Mouse (Mus musculus) kidney, postnatal 0 days (tissue): ENCODE measurements around the gene Igfals. TPM values are rescaled to one million over a fixed set of nuclear protein-coding genes. Genes with fewer than 3 reads are reported as not detected.
A peak's percentile ranks its signal among the peaks of the same experiment; 100 is the strongest.

Source experiments
- ATAC-seq: fragments of 200-750 bp; cut with Nextera tagmentation; replicated peaks from 2 replicates; pipeline ENCODE4 v1.8.0; 2017; ENCODE audit warnings: low read depth, moderate number of reproducible peaks, moderate TSS enrichment, moderate library complexity; ENCODE audit not compliant: low FRiP score
- DNase-seq: peaks from one replicate; pipeline ENCODE4 v3.0.0-alpha.2; 2016; ENCODE audit warnings: low spot score
- H3K27ac ChIP-seq: fragments of 300-500 bp; sonication (generic); 2 replicates; pipeline ENCODE4 v1.5.1; 2014; ENCODE audit warnings: mild to moderate bottlenecking
- H3K27me3 ChIP-seq: fragments of 300-500 bp; sonication (generic); 2 replicates; pipeline ENCODE4 v1.6.1; 2014; ENCODE audit warnings: low read length, mixed read lengths; ENCODE audit not compliant: insufficient read depth
- H3K36me3 ChIP-seq: fragments of 300-500 bp; sonication (generic); 2 replicates; pipeline ENCODE4 v1.6.1; 2014; ENCODE audit warnings: low read length, mixed read lengths; ENCODE audit not compliant: insufficient read depth
- H3K4me1 ChIP-seq: fragments of 300-500 bp; sonication (generic); replicated peaks from 2 replicates; pipeline ENCODE4 v1.6.1; 2014; ENCODE audit warnings: antibody characterized with exemption, low read length, mixed read lengths; ENCODE audit not compliant: insufficient read depth
- H3K4me2 ChIP-seq: fragments of 300-500 bp; sonication (generic); 2 replicates; pipeline ENCODE4 v1.6.1; 2014; ENCODE audit warnings: mild to moderate bottlenecking, low read length, moderate library complexity, mixed read lengths
- H3K4me3 ChIP-seq: fragments of 300-500 bp; sonication (generic); replicated peaks from 2 replicates; pipeline ENCODE4 v1.5.1; 2014; ENCODE audit warnings: low read depth, low read length
- H3K9ac ChIP-seq: fragments of 300-500 bp; sonication (generic); 2 replicates; pipeline ENCODE4 v1.6.1; 2014; ENCODE audit warnings: low read depth, low read length
- H3K9me3 ChIP-seq: fragments of 300-500 bp; sonication (generic); replicated peaks from 2 replicates; pipeline ENCODE4 v1.6.1; 2016; ENCODE audit warnings: low read length, inconsistent platforms, mixed read lengths
- CTCF ChIP-seq: IDR thresholded peaks from 2 replicates; pipeline ENCODE4 v1.5.1; 2016; ENCODE audit warnings: antibody characterized with exemption, low read depth, mild to moderate bottlenecking, moderate library complexity
- whole genome bisulfite sequencing: fragments of 180-500 bp; shearing (Covaris S2); extraction: QIAGEN DNeasy Blood & Tissue Kit; methylation state at CpG from one replicate; pipeline ENCODE4 v1.1.7; 2014; 5-methylcytosine and 5-hydroxymethylcytosine counted together
- polyA plus RNA-seq: library from polyadenylated mRNA; unstranded; fragments of >200 nt; fragmentation: Nextera tagmentation; extraction: Ambion mirVana; gene quantifications from 2 replicates; pipeline ENCODE4 v1.2.1, GENCODE M21; 2015

Igfals gene
- polyA plus RNA-seq, 1 experiment from 2014 or later = 8.2 TPM

DNA sequence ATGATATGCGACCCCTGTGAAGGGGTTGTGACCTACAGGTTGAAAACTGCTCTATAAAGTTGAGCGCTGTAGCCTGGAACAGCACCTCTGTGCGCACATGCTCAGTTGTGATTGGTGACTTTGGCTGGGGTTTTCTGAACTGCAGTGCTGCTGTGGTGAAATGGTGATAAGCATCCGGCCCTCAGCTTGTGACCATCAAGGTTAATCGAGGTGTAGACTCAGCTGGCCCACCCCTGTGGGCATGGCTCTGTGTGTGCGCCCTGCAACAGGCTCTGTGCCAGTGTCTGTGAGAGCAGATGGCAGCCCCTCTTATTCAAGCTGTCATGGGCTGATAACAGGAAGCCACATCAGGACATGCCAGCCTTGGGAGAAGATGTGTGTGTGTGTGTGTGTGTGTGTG lies 6.8 kb upstream of the Igfals start:
- no peak for TF ChIP-seq CTCF
- no peak overlapping the region for H3K9ac ChIP-seq
- H3K4me1 ChIP-seq = no peaks in the 10 kb centered on the region
- 85% methylated on average over 6 of the region's 6 CpGs for WGBS
- no peak overlapping the region for H3K4me2 ChIP-seq
- DNase-seq = no peak
- H3K27ac ChIP-seq = no peak overlapping the region
- no peak for ATAC-seq
- no peak overlapping the region for H3K4me3 ChIP-seq
- no peaks in the 10 kb centered on the region for H3K9me3 ChIP-seq
- H3K36me3 ChIP-seq = peaks cover 25% of the 10 kb centered on the region
- H3K27me3 ChIP-seq = no peaks in the 10 kb centered on the region

DNA sequence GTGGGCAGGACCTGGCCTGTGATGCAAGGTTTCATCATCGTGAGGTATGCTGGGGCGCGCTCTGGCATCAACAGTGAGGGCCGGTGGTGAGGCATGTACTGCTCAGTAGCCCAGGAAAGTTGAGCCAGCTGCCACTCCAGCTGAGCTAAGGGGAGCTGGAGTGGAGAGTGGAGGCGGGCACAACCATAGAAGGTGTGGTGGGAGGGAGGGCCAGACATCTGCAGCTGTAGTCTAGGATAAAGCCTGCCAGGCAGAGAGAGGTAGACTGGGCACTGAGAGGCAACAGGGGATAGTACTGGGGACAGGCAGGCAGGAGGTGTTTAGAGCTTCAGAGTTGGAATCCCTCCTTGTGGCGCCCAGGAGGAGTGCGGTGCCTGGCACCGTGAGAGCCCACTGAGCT lies 5.7 kb upstream of the Igfals start:
- no peak for TF ChIP-seq CTCF
- DNase-seq = no peak
- WGBS = 93% methylated on average over 8 of the region's 8 CpGs

DNA sequence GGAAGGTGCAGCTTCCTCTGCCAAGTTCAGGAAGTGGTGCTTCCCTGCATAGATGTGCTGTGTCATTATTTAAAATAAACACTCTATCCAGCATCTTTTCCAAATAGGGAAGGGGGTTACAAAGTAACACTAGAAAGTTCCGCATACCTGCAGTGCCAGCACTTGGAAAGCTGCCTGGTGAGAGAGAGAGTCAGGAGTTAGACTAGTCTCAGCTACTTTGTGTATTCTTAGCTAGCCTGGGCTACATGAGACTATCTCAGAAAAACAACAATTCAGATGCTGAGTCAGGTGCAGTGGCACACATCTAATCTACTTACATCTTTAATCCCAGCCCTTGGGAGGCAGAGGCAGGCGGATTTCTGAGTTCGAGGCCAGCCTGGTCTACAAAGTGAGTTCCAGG lies 4.0 kb upstream of the Igfals start:
- Histone ChIP-seq H3K27me3 (no peaks in the 10 kb centered on the region), H3K4me3 (no peak overlapping the region), H3K9me3 (no peaks in the 10 kb centered on the region), H3K36me3 (peaks cover 35% of the 10 kb centered on the region), H3K4me1 (no peaks in the 10 kb centered on the region), H3K4me2 (no peak overlapping the region), H3K9ac (no peak overlapping the region), H3K27ac (no peak overlapping the region)
- no peak for TF ChIP-seq CTCF
- no peak for ATAC-seq
- no peak for DNase-seq
- 89% methylated on average over 3 of the region's 3 CpGs for WGBS

More for the DNA sequence above, 5.7 kb upstream of the Igfals start:
- no peak overlapping the region for H3K4me3 ChIP-seq
- no peaks in the 10 kb centered on the region for H3K9me3 ChIP-seq
- no peaks in the 10 kb centered on the region for H3K4me1 ChIP-seq
- H3K9ac ChIP-seq = no peak overlapping the region
- no peak for ATAC-seq
- H3K36me3 ChIP-seq = peaks cover 29% of the 10 kb centered on the region
- H3K27me3 ChIP-seq = no peaks in the 10 kb centered on the region
- no peak overlapping the region for H3K27ac ChIP-seq
- no peak overlapping the region for H3K4me2 ChIP-seq

DNA sequence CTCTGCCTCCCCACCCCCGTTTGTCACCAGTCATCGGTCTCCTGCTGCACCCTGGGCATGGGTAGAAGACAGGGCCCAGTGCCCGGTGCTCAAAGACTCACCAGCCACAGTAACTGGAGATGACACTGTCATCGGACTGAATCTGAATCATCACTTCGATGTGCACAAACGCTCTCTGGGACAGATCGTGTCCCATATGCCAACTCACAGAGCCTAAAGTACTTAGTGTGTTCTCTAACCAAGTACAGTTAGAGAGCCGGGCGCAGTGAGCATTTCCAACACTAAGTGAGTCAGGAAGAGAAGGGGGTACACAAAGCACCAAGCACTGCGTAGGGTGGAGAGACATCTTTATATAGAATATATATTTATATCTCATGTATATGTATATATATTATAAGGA lies 2.1 kb downstream of the Igfals start:
- Histone ChIP-seq H3K4me3 (no peak overlapping the region), H3K36me3 (0 out of 2 replicates have a peak, but pooled peaks cover 16% of the 10 kb centered on the region), H3K27me3 (no peaks in the 10 kb centered on the region), H3K9ac (no peak overlapping the region), H3K27ac (no peak overlapping the region), H3K4me1 (no peaks in the 10 kb centered on the region), H3K4me2 (no peak overlapping the region), H3K9me3 (no peaks in the 10 kb centered on the region)
- ATAC-seq (no peak), DNase-seq (no peak)
- no peak for TF ChIP-seq CTCF
- WGBS = 88% methylated on average over 10 of the region's 10 CpGs

DNA sequence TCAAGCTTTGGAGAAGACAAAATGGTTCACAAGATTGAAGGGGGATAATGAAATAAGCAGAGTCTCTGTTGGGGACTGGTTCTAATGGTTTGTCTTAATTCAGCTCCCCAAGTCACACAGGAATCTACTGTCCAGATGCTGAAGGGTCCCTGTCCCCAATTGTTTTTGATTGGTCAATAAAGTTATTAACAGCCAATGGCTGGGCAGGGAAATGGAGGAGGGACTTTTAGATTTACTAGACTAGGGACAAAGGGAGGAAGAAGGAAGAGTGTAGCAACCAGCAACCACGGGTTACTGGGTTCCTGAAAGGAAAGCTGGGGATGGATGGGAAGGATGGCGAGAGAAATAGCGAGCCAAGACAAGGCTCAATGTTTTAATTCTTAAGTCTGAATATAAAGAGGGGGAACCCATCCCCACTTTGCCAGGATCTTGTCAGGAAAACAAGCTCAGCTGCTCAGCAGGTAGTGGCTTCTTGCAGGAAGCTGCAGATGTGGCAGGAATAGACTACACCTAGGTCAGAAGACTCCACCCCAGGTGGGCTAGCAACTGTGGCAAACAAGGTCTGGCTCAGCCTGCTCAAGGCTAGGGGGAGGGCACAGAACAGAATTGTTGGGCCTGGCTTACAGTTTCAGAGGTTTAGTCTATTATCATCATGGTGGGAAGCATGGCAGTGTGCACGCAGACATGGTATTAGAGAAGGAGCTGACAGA lies 8.1 kb downstream of the Igfals start:
- Histone ChIP-seq H3K27ac (no peak overlapping the region), H3K4me1 (no peaks in the 10 kb centered on the region), H3K4me3 (no peak overlapping the region), H3K36me3 (no peaks in the 10 kb centered on the region), H3K4me2 (no peak overlapping the region), H3K27me3 (no peaks in the 10 kb centered on the region), H3K9ac (no peak overlapping the region), H3K9me3 (no peaks in the 10 kb centered on the region)
- DNase-seq (no peak), ATAC-seq (no peak)
- 53% methylated on average over 4 of the region's 4 CpGs for WGBS
- TF ChIP-seq CTCF = no peak

- Histone ChIP-seq H3K36me3 (no peaks in the 10 kb centered on the region), H3K4me3 (no peak overlapping the region), H3K9me3 (no peaks in the 10 kb centered on the region), H3K27me3 (no peaks in the 10 kb centered on the region), H3K27ac (no peak overlapping the region), H3K4me2 (no peak overlapping the region), H3K9ac (no peak overlapping the region), H3K4me1 (no peaks in the 10 kb centered on the region)
- no peak for ATAC-seq
- no peak for TF ChIP-seq CTCF
- no peak for DNase-seq
- WGBS = 71% methylated on average over 1 of the region's 1 CpGs
Measured at GRCm38 (mm10) chr17:24874405-24874745, 8.6 kb downstream of the Igfals start.

DNA sequence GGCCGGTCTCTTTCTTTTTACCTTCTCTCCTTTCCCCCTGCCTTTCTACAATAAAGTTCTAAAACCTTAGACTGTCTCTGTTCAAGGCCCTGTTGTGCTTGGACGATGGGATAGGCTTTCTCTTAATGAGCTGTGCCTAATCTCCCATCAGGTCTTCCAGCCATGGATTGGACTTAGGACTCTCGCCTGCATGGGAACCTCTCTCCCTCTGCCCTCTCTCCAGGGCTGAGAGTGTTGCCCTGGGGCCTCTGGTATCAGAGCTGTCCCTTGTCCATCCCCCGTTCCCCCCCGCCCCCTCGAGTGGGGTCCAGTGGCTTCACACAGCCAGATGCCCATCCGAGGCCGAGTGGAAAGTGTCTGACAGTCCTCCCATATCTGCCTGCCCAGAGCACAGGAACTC lies 9.2 kb downstream of the Igfals start:
- 79% methylated on average over 8 of the region's 8 CpGs for WGBS
- H3K4me3 ChIP-seq = no peak overlapping the region
- H3K4me1 ChIP-seq = no peaks in the 10 kb centered on the region
- H3K9me3 ChIP-seq = no peaks in the 10 kb centered on the region
- no peak overlapping the region for H3K9ac ChIP-seq
- no peaks in the 10 kb centered on the region for H3K36me3 ChIP-seq
- DNase-seq = no peak
- no peak overlapping the region for H3K27ac ChIP-seq
- TF ChIP-seq CTCF = no peak
- H3K27me3 ChIP-seq = no peaks in the 10 kb centered on the region
- H3K4me2 ChIP-seq = no peak overlapping the region
- 0 out of 2 replicates have a peak, but pooled peaks have one; percentile 15 for ATAC-seq
